Mouse (Mus musculus): ENCODE measurements around the gene Cuedc1. TPM values are rescaled to one million over a fixed set of nuclear protein-coding genes. Genes with fewer than 3 reads are reported as not detected.

The Cuedc1 gene
- total and polyA plus RNA-seq, 2 experiments from 2014 or later: 17.0 to 19.2 TPM

- H3K27ac ChIP-seq (ENCODE audit: low read depth): no peak overlapping the region
- H3K27me3 ChIP-seq (ENCODE audit: control insufficient read depth, insufficient read depth, low read length): no peaks in the 10 kb centered on the region
- no peak for DNase-seq (ENCODE audit: low spot score)
- no peak overlapping the region for H3K4me2 ChIP-seq (ENCODE audit: low read depth, low read length)
- H3K36me3 ChIP-seq (replicated peaks; ENCODE audit: control insufficient read depth, insufficient read depth, low read length): no peaks in the 10 kb centered on the region
- ATAC-seq (ENCODE audit: insufficient read depth, low read depth): no peak
- H3K9ac ChIP-seq (replicated peaks; ENCODE audit: low read depth, low read length): no peak overlapping the region
- TF ChIP-seq EP300 (IDR thresholded peaks at IDR 0.05; ENCODE audit: low read depth) (no peak), CTCF (IDR thresholded peaks at IDR 0.05; ENCODE audit: low read depth) (no peak)
- WGBS: 62% methylated on average over 12 of the region's 12 CpGs
- no peaks in the 10 kb centered on the region for H3K9me3 ChIP-seq (replicated peaks; ENCODE audit: control insufficient read depth, low read length)
- H3K4me1 ChIP-seq (ENCODE audit: control insufficient read depth, insufficient read depth): peaks cover 32% of the 10 kb centered on the region
- no peak overlapping the region for H3K4me3 ChIP-seq (ENCODE audit: low read depth, low read length)
These were observed 40.1 kb downstream of the Cuedc1 start for GRCm38 (mm10) chr11:88137814-88138425.

GRCm38 (mm10) chr11:88139256-88139861 is 41.5 kb downstream of the Cuedc1 start:
- DNase-seq (ENCODE audit: low spot score) (peak; percentile 5), ATAC-seq (ENCODE audit: insufficient read depth, low read depth) (no peak)
- Histone ChIP-seq H3K4me1 (ENCODE audit: control insufficient read depth, insufficient read depth) (peaks cover 28% of the 10 kb centered on the region), H3K4me3 (ENCODE audit: low read depth, low read length) (no peak overlapping the region), H3K4me2 (ENCODE audit: low read depth, low read length) (no peak overlapping the region), H3K36me3 (replicated peaks; ENCODE audit: control insufficient read depth, insufficient read depth, low read length) (no peaks in the 10 kb centered on the region), H3K9ac (replicated peaks; ENCODE audit: low read depth, low read length) (no peak overlapping the region), H3K9me3 (replicated peaks; ENCODE audit: control insufficient read depth, low read length) (no peaks in the 10 kb centered on the region), H3K27ac (ENCODE audit: low read depth) (no peak overlapping the region), H3K27me3 (ENCODE audit: control insufficient read depth, insufficient read depth, low read length) (no peaks in the 10 kb centered on the region)
- 49% methylated on average over 20 of the region's 20 CpGs for WGBS
- TF ChIP-seq CTCF (IDR thresholded peaks at IDR 0.05; ENCODE audit: low read depth) (no peak), EP300 (IDR thresholded peaks at IDR 0.05; ENCODE audit: low read depth) (no peak)

- no peak for ATAC-seq (ENCODE audit: insufficient read depth, low read depth)
- Histone ChIP-seq H3K27ac (ENCODE audit: low read depth) (peak overlapping the region; percentile 14; the same call in 1 of the 2 replicates), H3K4me2 (ENCODE audit: low read depth, low read length) (no peak overlapping the region), H3K36me3 (replicated peaks; ENCODE audit: control insufficient read depth, insufficient read depth, low read length) (no peaks in the 10 kb centered on the region), H3K4me3 (ENCODE audit: low read depth, low read length) (no peak overlapping the region), H3K9me3 (replicated peaks; ENCODE audit: control insufficient read depth, low read length) (no peaks in the 10 kb centered on the region), H3K27me3 (ENCODE audit: control insufficient read depth, insufficient read depth, low read length) (no peaks in the 10 kb centered on the region), H3K4me1 (ENCODE audit: control insufficient read depth, insufficient read depth) (peaks cover 29% of the 10 kb centered on the region), H3K9ac (replicated peaks; ENCODE audit: low read depth, low read length) (no peak overlapping the region)
- DNase-seq (ENCODE audit: low spot score): peak; percentile 26
- 31% methylated on average over 13 of the region's 13 CpGs for WGBS
- TF ChIP-seq CTCF (IDR thresholded peaks at IDR 0.05; ENCODE audit: low read depth) (no peak), EP300 (IDR thresholded peaks at IDR 0.05; ENCODE audit: low read depth) (peak; percentile 68)
These were observed 42.5 kb downstream of the Cuedc1 start for GRCm38 (mm10) chr11:88140066-88141060.

- DNase-seq (ENCODE audit: low spot score): peak; percentile 6
- H3K4me3 ChIP-seq (ENCODE audit: low read depth, low read length): no peak overlapping the region
- no peak overlapping the region for H3K4me2 ChIP-seq (ENCODE audit: low read depth, low read length)
- no peak overlapping the region for H3K9ac ChIP-seq (replicated peaks; ENCODE audit: low read depth, low read length)
- no peaks in the 10 kb centered on the region for H3K27me3 ChIP-seq (ENCODE audit: control insufficient read depth, insufficient read depth, low read length)
- 66% methylated on average over 8 of the region's 8 CpGs for WGBS
- no peak for ATAC-seq (ENCODE audit: insufficient read depth, low read depth)
- no peaks in the 10 kb centered on the region for H3K9me3 ChIP-seq (replicated peaks; ENCODE audit: control insufficient read depth, low read length)
- TF ChIP-seq EP300 (IDR thresholded peaks at IDR 0.05; ENCODE audit: low read depth): no peak
- TF ChIP-seq CTCF (IDR thresholded peaks at IDR 0.05; ENCODE audit: low read depth): no peak
- peaks cover 49% of the 10 kb centered on the region for H3K4me1 ChIP-seq (ENCODE audit: control insufficient read depth, insufficient read depth)
- H3K27ac ChIP-seq (ENCODE audit: low read depth): no peak overlapping the region
- no peaks in the 10 kb centered on the region for H3K36me3 ChIP-seq (replicated peaks; ENCODE audit: control insufficient read depth, insufficient read depth, low read length)
These were observed 44.5 kb downstream of the Cuedc1 start for GRCm38 (mm10) chr11:88142362-88142761.

GRCm38 (mm10) chr11:88144100-88144499 is 46.2 kb downstream of the Cuedc1 start:
- Histone ChIP-seq H3K27me3 (ENCODE audit: control insufficient read depth, insufficient read depth, low read length) (no peaks in the 10 kb centered on the region), H3K4me3 (ENCODE audit: low read depth, low read length) (no peak overlapping the region), H3K9ac (replicated peaks; ENCODE audit: low read depth, low read length) (no peak overlapping the region), H3K4me2 (ENCODE audit: low read depth, low read length) (no peak overlapping the region), H3K4me1 (ENCODE audit: control insufficient read depth, insufficient read depth) (peaks cover 56% of the 10 kb centered on the region), H3K9me3 (replicated peaks; ENCODE audit: control insufficient read depth, low read length) (no peaks in the 10 kb centered on the region), H3K27ac (ENCODE audit: low read depth) (no peak overlapping the region), H3K36me3 (replicated peaks; ENCODE audit: control insufficient read depth, insufficient read depth, low read length) (no peaks in the 10 kb centered on the region)
- ATAC-seq (ENCODE audit: insufficient read depth, low read depth): no peak
- 75% methylated on average over 4 of the region's 4 CpGs for WGBS
- TF ChIP-seq CTCF (IDR thresholded peaks at IDR 0.05; ENCODE audit: low read depth) (no peak), EP300 (IDR thresholded peaks at IDR 0.05; ENCODE audit: low read depth) (no peak)
- no peak for DNase-seq (ENCODE audit: low spot score)
